Mouse (Mus musculus) urinary bladder, adult 18-20 months (tissue): ENCODE data around the gene Arrb1.

Experiments used
- DNase-seq, 2 experiments: peaks; one replicate each; pipeline ENCODE4 v3.0.0; 2022; ENCODE audit warnings: low spot score in 2 of 2, mixed read lengths in 2 of 2

Gene Arrb1

DNA sequence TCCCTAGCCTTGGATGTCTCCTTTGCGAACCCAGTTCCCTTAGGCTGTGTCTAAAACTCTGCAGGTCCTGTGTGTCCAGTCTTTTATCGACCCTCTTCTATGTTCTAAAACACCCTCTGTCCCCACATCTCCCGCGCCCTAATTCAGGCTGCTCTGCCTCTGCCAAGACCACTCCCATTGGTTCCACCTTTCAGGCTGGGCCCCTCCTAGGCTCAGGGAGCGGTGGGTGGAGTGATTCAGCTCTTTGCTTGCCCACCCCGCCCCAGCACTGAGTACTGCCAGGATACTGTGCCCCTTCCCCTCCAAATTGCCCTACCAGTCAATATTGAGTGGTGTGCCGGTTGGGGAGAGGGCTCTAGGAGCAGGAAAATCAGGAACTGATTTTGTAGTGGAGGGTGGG is 92.1 kb downstream of the Arrb1 start:
- DNase-seq = no peak

- no peak for DNase-seq
Observed at GRCm38 (mm10) chr7:99632286-99632685, 97.0 kb downstream of the Arrb1 start.

- DNase-seq = no peak
Observed at GRCm38 (mm10) chr7:99633966-99634665, 98.8 kb downstream of the Arrb1 start.

GRCm38 (mm10) chr7:99641245-99641644 is 106.0 kb downstream of the Arrb1 start:
- DNase-seq = no peak

- DNase-seq = no peak
Observed at GRCm38 (mm10) chr7:99642078-99642477, 106.8 kb downstream of the Arrb1 start.

DNA sequence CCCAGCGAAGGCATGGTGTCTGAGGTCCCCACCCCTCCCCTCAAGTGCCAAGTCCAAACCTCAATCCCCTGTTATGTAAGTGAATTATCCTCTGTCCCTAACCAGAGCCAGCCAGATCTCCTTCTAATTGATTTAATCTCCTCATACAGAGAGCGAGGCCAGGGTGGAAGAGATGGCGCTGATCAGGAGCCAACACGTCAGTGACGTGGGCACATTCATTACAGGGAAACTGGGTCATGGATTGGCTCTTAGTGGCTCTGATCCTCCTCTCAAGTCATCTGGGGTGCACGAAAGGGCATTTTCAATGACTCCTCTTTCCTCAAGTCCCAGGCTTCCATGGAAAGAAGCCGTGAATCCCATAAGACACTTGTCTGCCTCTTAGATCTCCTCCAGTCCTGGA is 109.4 kb downstream of the Arrb1 start:
- no peak for DNase-seq

DNA sequence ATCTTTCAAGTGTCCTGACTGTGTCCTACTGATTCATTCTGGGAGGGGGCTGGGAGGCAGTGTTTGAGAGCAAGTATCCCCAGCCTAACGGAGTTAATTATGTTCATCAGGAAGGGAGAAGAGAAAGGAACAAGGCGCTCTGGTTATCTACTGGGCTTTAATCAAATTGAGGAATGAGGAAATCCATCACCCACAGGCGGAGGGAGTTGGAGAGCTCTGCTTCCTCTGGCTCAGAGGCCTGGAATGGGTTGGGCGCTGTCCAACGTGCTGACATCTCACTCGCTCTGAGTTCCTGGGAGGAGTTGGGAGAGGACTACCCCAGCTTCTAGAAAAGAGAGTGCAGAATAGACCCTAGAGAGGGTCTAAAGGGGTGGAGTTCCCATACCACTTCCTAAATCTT is 113.4 kb downstream of the Arrb1 start:
- peak in 1 of 2 experiments; percentile 35 for DNase-seq

DNA sequence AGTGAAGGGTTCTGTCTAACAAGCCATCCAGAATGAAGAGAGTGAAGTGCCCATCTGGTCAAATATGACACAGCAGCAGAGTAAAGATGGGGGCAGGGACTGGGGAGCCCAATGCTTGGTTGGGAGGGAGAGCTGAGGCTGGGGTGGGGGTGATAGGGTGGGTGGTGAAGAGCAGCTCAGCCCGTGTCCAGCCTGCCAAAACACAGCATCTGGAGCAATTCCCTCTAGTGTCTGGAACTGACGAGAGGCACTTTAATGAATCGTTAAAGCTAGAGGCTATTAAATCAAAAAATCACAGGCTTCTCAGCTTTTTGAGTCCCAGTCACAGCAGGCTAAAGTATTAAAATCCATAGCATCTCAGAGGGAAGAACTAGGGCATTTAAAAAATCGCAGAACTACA is 114.3 kb downstream of the Arrb1 start:
- DNase-seq = no peak

DNA sequence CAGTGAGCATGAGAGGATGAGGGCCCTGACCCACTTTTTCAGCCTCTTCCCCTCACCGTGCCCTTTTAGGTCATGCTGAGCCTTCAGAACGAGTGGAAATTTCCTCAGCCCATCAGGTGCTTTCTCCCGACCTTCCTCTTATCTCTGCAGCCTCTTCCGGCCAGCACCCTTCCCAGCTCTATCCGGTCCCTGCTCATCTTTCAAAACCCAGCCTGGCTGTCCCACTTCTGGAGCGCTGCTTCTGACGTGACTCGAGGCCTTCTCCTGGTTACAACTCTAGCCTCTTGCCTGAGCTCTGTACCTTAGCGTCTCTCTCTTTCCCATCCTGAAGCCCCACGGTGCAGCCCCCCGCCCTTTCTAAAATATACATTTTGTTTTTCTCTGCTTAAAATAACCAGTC is 119.0 kb downstream of the Arrb1 start:
- DNase-seq = no peak
